Mouse (Mus musculus) G1E-ER4 (cell line): ENCODE data around the gene Tmem54. TPM values are rescaled to one million over a fixed set of nuclear protein-coding genes. Genes with fewer than 3 reads are reported as not detected.

Experiments used
- GATA1 ChIP-seq: IDR thresholded peaks from one replicate; pipeline ENCODE4 v1.8.0; 2012; ENCODE audit warnings: low read length, inconsistent platforms
- polyA plus RNA-seq: library from polyadenylated mRNA; stranded (reverse); fragments of >175 nt; gene quantifications from 2 replicates; pipeline ENCODE4 v1.2.3, GENCODE M21; 2012

Gene Tmem54
- polyA plus RNA-seq, 1 experiment, result not detected

GRCm38 (mm10) chr4:129082379-129083115, 22.8 kb upstream of the Tmem54 start:
- TF ChIP-seq GATA1, result no peak

DNA sequence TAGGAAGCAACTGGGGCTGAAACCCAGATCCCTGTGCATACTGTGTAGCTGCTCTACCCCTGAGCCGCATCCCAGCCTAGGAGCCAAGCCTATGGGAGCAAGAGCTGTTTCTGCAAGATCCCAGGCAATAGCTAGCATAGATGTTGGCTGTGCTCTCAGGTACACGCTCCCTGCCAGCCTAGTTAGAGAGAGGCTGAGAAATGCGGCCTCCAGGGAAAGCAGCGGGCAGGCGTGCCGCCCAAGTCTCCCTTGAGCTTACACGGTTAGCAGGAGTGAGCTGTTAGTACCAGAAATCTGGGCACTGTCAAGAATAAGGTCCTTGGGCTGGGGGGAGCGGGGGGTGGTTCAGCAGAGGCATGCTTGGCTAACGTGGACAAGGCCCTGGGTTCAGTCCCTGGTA, 20.5 kb upstream of the Tmem54 start:
- TF ChIP-seq GATA1, result no peak

DNA sequence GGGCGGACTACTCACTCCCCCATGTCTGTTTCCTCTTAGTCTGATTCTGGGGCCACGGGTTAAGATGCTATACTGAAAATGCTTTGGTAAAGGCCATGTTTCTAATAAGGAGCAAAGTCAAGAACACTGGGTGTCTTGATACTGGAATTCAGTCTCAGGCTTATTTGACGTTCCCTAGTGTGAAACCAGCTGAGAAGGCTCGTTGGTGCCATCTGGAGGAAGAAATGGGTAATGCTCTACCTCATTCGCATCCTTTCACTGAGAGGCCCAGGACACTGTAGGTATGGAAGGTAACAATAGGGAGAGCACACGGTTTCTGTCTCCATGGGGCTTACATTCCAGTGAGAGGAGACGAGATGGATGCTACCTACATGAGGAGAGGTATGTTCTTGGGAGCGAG, 19.3 kb upstream of the Tmem54 start:
- TF ChIP-seq GATA1, result no peak

DNA sequence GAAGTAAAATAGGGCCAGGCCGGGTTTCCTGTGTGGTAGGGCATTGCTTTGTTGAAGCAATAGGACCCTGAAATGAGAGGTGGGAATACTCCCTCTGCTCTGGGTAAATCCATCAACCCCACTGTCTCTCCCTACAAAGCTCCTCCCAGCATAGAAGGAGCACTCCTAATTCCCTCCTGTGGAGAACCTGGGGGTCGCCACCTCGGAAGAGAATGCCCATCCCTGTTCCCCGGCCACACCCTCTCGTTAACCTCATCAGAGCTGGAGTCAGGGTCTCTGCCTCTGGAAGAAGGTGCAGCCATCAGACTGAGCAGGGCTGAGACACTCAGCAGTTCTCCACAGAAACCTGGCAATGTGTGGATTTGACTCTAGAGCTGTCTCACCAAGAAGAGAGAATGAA, 17.5 kb upstream of the Tmem54 start:
- TF ChIP-seq GATA1, result no peak

DNA sequence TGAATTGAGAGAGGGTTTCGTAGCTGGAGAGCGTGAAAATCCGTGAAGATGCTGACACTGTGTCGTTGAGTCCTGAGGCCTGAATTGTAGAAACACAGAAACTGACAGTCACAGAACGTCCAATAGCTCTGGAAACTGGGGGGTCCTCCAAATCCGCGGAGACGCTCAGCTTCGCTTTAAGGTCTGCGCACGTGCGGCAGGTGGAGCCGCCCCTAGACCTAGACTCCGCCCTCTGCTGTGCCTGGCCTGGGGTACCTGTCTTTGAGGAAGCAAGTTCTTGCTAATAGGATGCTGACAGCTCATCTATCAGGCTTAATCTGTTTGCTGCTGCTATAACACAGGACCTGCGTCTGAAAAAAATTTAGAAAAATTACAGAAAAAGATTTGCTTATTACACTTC, 10.1 kb upstream of the Tmem54 start:
- TF ChIP-seq GATA1, result no peak

DNA sequence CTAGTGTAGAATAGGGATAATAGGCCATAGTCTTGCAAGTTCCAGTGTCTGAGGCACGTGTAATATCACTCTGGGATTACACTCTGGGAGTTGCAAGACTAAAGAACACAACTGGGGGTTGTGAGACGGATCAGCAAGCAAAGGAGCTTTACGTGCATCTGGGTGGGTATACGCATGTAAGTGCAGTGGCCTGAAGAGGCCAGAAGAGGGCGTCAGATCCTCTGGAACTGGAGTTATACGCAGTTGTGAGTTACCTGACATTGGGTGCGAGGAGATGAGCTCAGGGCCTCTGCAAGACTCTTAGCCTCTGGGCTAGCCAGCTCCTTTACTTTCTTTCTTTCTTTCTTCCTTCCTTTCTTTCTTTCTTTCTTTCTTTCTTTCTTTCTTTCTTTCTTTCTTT, 8.3 kb upstream of the Tmem54 start:
- TF ChIP-seq GATA1, result no peak

DNA sequence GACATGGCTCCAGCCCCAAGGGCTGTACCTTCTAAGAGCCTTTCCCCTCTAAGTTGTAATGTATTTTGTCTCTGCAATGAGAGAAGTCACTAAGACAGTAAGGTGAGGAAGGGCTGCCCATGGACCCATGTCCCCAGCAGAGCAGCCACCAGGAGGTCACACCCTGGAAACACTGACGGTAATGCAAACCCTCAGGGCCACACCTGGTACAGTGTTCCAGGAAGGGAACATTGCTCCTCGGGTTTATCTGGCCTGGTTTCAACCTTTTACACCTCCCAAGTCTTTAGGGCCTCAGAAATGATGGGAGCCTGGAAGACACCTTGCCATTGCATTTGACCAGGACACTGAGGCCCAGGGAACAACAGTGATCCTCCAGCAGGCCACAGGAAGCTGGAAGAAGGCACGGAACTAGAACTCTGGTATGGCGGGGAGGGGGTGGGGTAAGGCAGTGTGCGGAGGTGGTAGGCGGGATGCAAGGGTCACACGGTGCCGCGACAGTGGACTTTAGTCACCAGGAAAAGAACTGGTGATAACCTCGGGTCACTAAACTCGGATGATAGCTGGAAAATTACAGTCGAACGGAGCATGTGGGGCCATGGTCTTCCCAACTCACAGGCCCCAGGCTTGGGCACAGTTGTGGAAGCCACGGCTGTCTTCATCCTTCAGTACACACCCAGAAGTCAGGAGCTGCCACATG, 3.1 kb upstream of the Tmem54 start:
- no peak for TF ChIP-seq GATA1

DNA sequence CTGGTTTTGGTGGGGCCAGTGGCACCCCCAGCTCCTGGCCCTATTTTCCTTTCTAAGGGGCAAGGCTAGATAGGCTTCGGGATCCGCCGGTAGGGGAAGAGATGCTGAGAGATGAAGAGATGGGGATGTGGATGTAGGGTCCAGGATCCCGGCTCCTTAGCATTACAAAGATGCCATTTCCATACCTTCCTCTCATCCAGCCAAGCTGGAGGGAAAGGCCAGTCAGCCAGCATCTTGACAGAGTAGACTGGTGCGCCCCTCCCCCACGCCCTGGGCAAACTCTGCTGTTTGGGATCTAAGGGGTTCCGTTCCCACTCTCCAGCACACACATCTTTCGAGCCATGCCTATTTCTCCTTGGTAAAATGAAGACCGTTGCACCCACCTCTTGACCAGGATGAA, 725 bp downstream of the Tmem54 start:
- TF ChIP-seq GATA1, result no peak

DNA sequence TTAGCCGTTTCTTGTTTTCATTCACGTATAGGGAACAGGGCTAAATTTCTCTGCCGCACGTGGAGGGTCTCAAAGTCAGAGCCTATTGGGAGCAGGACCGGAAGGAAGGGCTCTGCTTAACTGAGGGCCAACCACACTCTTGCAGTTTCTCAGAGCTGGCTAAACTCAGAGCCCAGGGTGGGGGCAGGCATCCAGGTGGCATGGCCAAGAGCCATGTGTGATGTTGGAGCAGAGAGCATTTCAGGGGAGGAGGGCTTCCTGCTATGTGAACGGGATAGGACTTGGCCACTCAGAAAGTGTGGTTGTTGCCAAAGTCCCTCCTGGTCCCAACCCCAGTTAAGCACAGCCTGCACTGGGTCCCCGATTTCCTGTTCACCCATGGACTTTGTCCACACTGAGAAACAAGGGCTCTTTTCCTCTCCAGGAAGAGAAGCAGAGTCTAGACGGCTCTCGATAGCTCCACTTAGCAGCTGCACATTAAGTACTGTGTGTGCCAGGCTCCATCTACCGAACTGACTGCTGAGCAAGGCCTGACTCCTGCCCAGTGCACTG, 2.1 kb downstream of the Tmem54 start:
- no peak for TF ChIP-seq GATA1

DNA sequence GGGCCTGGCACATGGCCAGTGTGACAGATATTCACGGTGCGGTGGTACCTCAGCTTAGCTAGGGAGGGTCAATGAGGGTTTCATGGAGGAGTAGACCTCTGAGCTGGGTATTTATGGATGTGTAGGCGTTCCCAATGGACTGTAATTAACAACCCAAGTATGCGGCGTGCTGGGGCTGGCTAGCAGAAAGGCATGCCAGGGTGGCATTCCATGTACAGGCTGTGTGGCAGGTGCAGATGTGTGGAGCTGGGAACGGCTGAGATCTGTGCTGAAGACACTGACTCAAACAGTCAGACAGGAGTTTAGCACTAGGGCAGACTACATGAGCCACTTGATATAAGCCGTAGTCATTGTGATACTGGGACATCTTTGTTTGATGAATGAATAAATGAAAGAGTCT, 3.3 kb downstream of the Tmem54 start:
- TF ChIP-seq GATA1, result no peak

DNA sequence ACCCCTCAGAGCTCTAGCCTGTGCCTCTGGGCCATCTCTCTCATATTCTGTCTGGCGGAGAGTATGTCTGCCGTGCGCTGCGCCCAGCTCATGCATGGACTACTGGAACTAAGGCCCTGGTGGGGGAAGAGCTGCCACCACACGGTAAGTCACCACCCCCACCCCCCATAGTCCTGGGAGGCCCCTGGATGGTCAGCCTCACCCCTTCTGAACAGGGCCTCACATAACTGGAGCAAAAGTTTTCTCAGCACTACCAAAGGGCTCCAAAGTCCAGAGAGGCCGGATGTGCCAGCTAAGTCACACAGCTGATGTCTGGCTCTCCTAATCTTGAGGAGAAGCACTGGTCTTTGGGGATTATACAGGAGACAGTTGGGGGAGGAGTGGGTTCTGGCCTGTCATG, 5.5 kb downstream of the Tmem54 start:
- no peak for TF ChIP-seq GATA1

GRCm38 (mm10) chr4:129111350-129111749, 6.0 kb downstream of the Tmem54 start:
- no peak for TF ChIP-seq GATA1

- TF ChIP-seq GATA1, result no peak
These were observed 6.9 kb downstream of the Tmem54 start for GRCm38 (mm10) chr4:129112231-129112630.

DNA sequence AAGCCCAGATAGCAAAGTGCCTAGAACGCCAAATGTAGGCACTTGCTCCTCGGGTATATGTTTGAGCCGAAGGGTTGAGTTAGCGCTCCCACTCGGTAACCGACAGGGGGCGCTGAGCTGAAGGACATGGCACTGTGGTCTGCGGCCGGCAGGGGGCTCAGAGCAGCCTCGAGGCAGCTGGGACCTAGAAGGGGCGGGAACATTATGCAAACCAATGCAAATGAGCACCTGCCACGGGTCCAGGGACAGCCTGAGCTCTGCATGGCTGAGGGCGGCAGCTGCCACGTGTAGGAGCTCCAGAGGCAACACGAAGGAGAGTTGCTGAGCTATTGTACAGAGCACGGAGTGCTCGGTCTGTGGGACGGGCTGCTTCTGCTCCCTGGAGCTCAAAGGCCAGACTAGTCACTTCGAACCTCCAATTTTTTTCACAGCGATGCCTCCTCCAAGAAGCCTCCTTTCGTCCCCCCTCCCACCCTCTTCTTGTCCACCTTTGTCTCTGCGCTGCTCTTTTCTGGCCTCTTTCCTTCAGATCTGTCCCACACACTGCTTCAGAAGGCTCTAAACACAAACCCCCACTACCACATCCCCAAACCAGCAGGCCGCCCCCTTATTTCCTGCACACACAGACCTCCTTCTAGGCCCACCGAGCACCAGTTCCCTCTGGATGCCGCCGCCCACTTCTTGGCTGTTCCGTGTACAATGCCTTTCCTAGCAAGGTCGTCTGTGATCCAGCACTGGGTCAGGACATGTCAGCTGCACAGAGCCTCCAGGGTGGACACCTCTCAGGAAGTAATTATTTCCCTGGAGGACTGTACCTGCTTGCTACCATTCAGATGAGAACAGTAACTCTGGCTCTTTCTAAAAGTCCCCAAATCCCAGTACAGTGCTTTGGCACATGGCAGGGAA, 8.0 kb downstream of the Tmem54 start:
- TF ChIP-seq GATA1, result no peak

DNA sequence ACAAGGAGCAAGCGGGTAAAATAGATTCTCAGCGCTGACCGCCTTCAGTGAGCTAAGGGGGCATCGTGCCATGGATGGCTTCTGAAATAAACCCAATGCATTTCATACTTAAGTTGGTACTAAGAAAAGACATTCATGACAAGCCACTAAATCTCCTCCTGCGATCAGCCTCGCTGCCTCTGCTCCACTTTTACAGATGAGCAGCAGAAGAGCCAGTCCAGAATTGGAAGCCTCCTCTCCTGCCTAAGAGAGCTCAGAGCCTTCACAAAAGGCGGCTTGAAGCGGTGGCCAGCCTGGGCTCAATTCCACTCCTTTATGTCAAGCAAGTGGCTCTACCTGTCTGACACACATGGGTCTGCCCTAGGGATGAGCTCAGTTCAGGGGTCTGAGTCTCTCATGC, 11.4 kb downstream of the Tmem54 start:
- TF ChIP-seq GATA1, result no peak
